Mouse (Mus musculus) CH12.LX (cell line): ENCODE data around the gene Kidins220.

Experiments
- BHLHE40 ChIP-seq: IDR thresholded peaks from 2 replicates; pipeline ENCODE4 v1.6.1; 2011; ENCODE audit warnings: mild to moderate bottlenecking, low read depth, low read length, improper control_type of control experiment
- EP300 ChIP-seq: IDR thresholded peaks from 2 replicates; pipeline ENCODE4 v1.6.1; 2011; ENCODE audit warnings: low read length, improper control_type of control experiment
- KAT2A ChIP-seq: IDR thresholded peaks from 2 replicates; pipeline ENCODE4 v1.6.1; 2012; ENCODE audit warnings: low read length, improper control_type of control experiment, inconsistent platforms; ENCODE audit not compliant: insufficient replicate concordance
- MAZ ChIP-seq: IDR thresholded peaks from 2 replicates; pipeline ENCODE4 v1.6.1; 2012; ENCODE audit warnings: low read depth, mild to moderate bottlenecking, inconsistent platforms, low read length, improper control_type of control experiment, moderate library complexity
- POLR2A ChIP-seq: IDR thresholded peaks from 2 replicates; pipeline ENCODE4 v1.6.1; 2011; ENCODE audit warnings: low read depth, mild to moderate bottlenecking, improper control_type of control experiment, low read length
- SIN3A ChIP-seq: IDR thresholded peaks from 2 replicates; pipeline ENCODE4 v1.6.1; 2012; ENCODE audit warnings: low read length, improper control_type of control experiment, inconsistent platforms
- SMC3 ChIP-seq: IDR thresholded peaks from 2 replicates; pipeline ENCODE4 v1.6.1; 2011; ENCODE audit warnings: low read depth, low read length, improper control_type of control experiment
- TBP ChIP-seq: conservative IDR thresholded peaks from 2 replicates; pipeline ENCODE4 v1.6.1; 2011; ENCODE audit warnings: low read depth, low read length, improper control_type of control experiment
- USF2 ChIP-seq: conservative IDR thresholded peaks from 2 replicates; pipeline ENCODE4 v1.6.1; 2011; ENCODE audit warnings: low read depth, low read length, improper control_type of control experiment
- ZC3H11A ChIP-seq: IDR thresholded peaks from 2 replicates; pipeline ENCODE4 v1.6.1; 2012; ENCODE audit warnings: low read depth, mild to moderate bottlenecking, inconsistent platforms, low read length, improper control_type of control experiment

DNA sequence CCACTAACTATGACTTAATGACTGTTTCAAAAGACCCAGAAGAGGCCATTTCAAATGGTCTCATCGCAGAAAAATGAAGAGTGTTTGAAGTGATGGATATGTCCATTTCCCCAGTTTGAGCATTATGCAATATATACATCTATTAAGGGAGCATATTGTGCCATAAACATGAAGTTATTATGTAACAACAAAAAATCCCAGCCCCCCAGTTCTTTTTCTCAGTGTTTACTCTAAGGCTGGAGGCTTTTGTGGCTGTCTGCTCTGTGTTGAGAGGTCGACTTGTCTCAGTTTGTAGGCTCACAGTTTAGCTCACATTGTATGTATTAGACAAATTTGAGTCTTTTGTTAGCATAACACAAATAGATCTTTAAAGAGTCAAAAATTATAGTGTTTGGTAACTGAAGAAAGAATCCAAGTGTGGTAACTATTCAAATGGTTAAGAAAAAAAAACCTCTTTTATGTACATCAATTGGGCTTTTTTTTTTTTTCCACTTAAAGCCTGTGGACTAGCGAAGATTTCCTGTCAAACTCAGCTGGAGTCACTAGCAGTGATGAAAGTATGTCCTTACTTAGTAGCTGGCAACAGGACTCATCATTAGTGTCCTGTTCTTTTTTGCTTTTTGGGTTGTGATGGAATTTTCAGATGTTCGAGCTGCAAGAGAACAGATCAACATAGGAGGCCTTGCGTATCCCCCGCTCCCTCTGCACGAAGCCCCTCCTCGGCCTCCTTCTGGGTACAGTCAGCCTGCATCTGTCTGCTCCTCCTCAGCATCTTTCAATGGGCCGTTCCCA is 63.2 kb downstream of the Kidins220 start:
- TF ChIP-seq SMC3, result no peak
- no peak for TF ChIP-seq KAT2A
- TF ChIP-seq USF2, result no peak
- no peak for TF ChIP-seq ZC3H11A
- no peak for TF ChIP-seq BHLHE40
- TF ChIP-seq TBP, result no peak
- no peak for TF ChIP-seq SIN3A
- TF ChIP-seq EP300, result no peak
- TF ChIP-seq MAZ, result no peak
- TF ChIP-seq POLR2A, result no peak
